Mouse (Mus musculus): ENCODE data around the gene 1190002N15Rik. TPM values are rescaled to one million over a fixed set of nuclear protein-coding genes. Genes with fewer than 3 reads are reported as not detected.

1190002N15Rik gene
- polyA plus RNA-seq, 1 experiment from 2014 or later, result 4.1 TPM

GRCm38 (mm10) chr9:94483291-94483879 is 54.5 kb downstream of the 1190002N15Rik start:
- H3K4me1 ChIP-seq (replicated peaks; ENCODE audit: control insufficient read depth, insufficient read depth, low read length), result peaks cover 3% of the 10 kb centered on the region; the same call in 1 of the 2 replicates
- H3K9ac ChIP-seq (replicated peaks; ENCODE audit: low read depth, low read length), result no peak overlapping the region
- H3K27me3 ChIP-seq (replicated peaks; ENCODE audit: control insufficient read depth, insufficient read depth, low read length), result no peaks in the 10 kb centered on the region
- H3K9me3 ChIP-seq (ENCODE audit: control insufficient read depth, low read length), result no peaks in the 10 kb centered on the region
- H3K4me2 ChIP-seq (ENCODE audit: low read length), result no peak overlapping the region
- 51% methylated on average over 6 of the region's 6 CpGs for WGBS
- no peak overlapping the region for H3K4me3 ChIP-seq (replicated peaks; ENCODE audit: low read length)
- ATAC-seq, result no peak
- H3K36me3 ChIP-seq (ENCODE audit: control insufficient read depth, insufficient read depth), result no peaks in the 10 kb centered on the region
- H3K27ac ChIP-seq (ENCODE audit: low read length), result no peak overlapping the region

- H3K9ac ChIP-seq (replicated peaks; ENCODE audit: low read depth, low read length), result no peak overlapping the region
- no peak overlapping the region for H3K27ac ChIP-seq (ENCODE audit: low read length)
- ATAC-seq, result peak; percentile 95
- no peaks in the 10 kb centered on the region for H3K36me3 ChIP-seq (ENCODE audit: control insufficient read depth, insufficient read depth)
- no peak overlapping the region for H3K4me2 ChIP-seq (ENCODE audit: low read length)
- no peaks in the 10 kb centered on the region for H3K9me3 ChIP-seq (ENCODE audit: control insufficient read depth, low read length)
- peaks cover 3% of the 10 kb centered on the region; the same call in 1 of the 2 replicates for H3K4me1 ChIP-seq (replicated peaks; ENCODE audit: control insufficient read depth, insufficient read depth, low read length)
- H3K27me3 ChIP-seq (replicated peaks; ENCODE audit: control insufficient read depth, insufficient read depth, low read length), result no peaks in the 10 kb centered on the region
- no peak overlapping the region for H3K4me3 ChIP-seq (replicated peaks; ENCODE audit: low read length)
- 30% methylated on average over 10 of the region's 10 CpGs for WGBS
Measured at GRCm38 (mm10) chr9:94482215-94482975, 55.5 kb downstream of the 1190002N15Rik start.

GRCm38 (mm10) chr9:94481057-94481456 is 56.8 kb downstream of the 1190002N15Rik start:
- Histone ChIP-seq H3K9me3 (ENCODE audit: control insufficient read depth, low read length) (no peaks in the 10 kb centered on the region), H3K27me3 (replicated peaks; ENCODE audit: control insufficient read depth, insufficient read depth, low read length) (no peaks in the 10 kb centered on the region), H3K27ac (ENCODE audit: low read length) (no peak overlapping the region), H3K9ac (replicated peaks; ENCODE audit: low read depth, low read length) (no peak overlapping the region), H3K4me1 (replicated peaks; ENCODE audit: control insufficient read depth, insufficient read depth, low read length) (peaks cover 3% of the 10 kb centered on the region; the same call in 1 of the 2 replicates), H3K4me2 (ENCODE audit: low read length) (no peak overlapping the region), H3K36me3 (ENCODE audit: control insufficient read depth, insufficient read depth) (no peaks in the 10 kb centered on the region), H3K4me3 (replicated peaks; ENCODE audit: low read length) (no peak overlapping the region)
- WGBS, result 81% methylated on average over 16 of the region's 16 CpGs
- ATAC-seq, result no peak

GRCm38 (mm10) chr9:94479382-94479781 is 58.5 kb downstream of the 1190002N15Rik start:
- no peak overlapping the region for H3K4me2 ChIP-seq (ENCODE audit: low read length)
- no peaks in the 10 kb centered on the region for H3K27me3 ChIP-seq (replicated peaks; ENCODE audit: control insufficient read depth, insufficient read depth, low read length)
- no peak overlapping the region for H3K4me3 ChIP-seq (replicated peaks; ENCODE audit: low read length)
- H3K9me3 ChIP-seq (ENCODE audit: control insufficient read depth, low read length), result no peaks in the 10 kb centered on the region
- H3K4me1 ChIP-seq (replicated peaks; ENCODE audit: control insufficient read depth, insufficient read depth, low read length), result peaks cover 3% of the 10 kb centered on the region; the same call in 1 of the 2 replicates
- H3K27ac ChIP-seq (ENCODE audit: low read length), result no peak overlapping the region
- no peak for ATAC-seq
- WGBS, result 88% methylated on average over 6 of the region's 6 CpGs
- no peak overlapping the region for H3K9ac ChIP-seq (replicated peaks; ENCODE audit: low read depth, low read length)
- no peaks in the 10 kb centered on the region for H3K36me3 ChIP-seq (ENCODE audit: control insufficient read depth, insufficient read depth)

GRCm38 (mm10) chr9:94478954-94479353 is 58.9 kb downstream of the 1190002N15Rik start:
- no peaks in the 10 kb centered on the region for H3K27me3 ChIP-seq (replicated peaks; ENCODE audit: control insufficient read depth, insufficient read depth, low read length)
- H3K36me3 ChIP-seq (ENCODE audit: control insufficient read depth, insufficient read depth), result no peaks in the 10 kb centered on the region
- H3K4me2 ChIP-seq (ENCODE audit: low read length), result no peak overlapping the region
- H3K9me3 ChIP-seq (ENCODE audit: control insufficient read depth, low read length), result no peaks in the 10 kb centered on the region
- H3K9ac ChIP-seq (replicated peaks; ENCODE audit: low read depth, low read length), result no peak overlapping the region
- no peak for ATAC-seq
- peaks cover 3% of the 10 kb centered on the region; the same call in 1 of the 2 replicates for H3K4me1 ChIP-seq (replicated peaks; ENCODE audit: control insufficient read depth, insufficient read depth, low read length)
- WGBS, result 88% methylated on average over 6 of the region's 6 CpGs
- no peak overlapping the region for H3K4me3 ChIP-seq (replicated peaks; ENCODE audit: low read length)
- H3K27ac ChIP-seq (ENCODE audit: low read length), result no peak overlapping the region

- WGBS, result 100% methylated on average over 1 of the region's 1 CpGs
Measured at GRCm38 (mm10) chr9:94475973-94476372, 61.9 kb downstream of the 1190002N15Rik start.

GRCm38 (mm10) chr9:94473898-94474297 is 64.0 kb downstream of the 1190002N15Rik start:
- 91% methylated on average over 7 of the region's 7 CpGs for WGBS
- H3K27me3 ChIP-seq (replicated peaks; ENCODE audit: control insufficient read depth, insufficient read depth, low read length), result no peaks in the 10 kb centered on the region

More at GRCm38 (mm10) chr9:94475973-94476372, 61.9 kb downstream of the 1190002N15Rik start:
- Histone ChIP-seq H3K4me2 (ENCODE audit: low read length) (no peak overlapping the region), H3K36me3 (ENCODE audit: control insufficient read depth, insufficient read depth) (no peaks in the 10 kb centered on the region), H3K27me3 (replicated peaks; ENCODE audit: control insufficient read depth, insufficient read depth, low read length) (no peaks in the 10 kb centered on the region), H3K27ac (ENCODE audit: low read length) (no peak overlapping the region), H3K4me1 (replicated peaks; ENCODE audit: control insufficient read depth, insufficient read depth, low read length) (no peaks in the 10 kb centered on the region), H3K9ac (replicated peaks; ENCODE audit: low read depth, low read length) (no peak overlapping the region), H3K9me3 (ENCODE audit: control insufficient read depth, low read length) (no peaks in the 10 kb centered on the region), H3K4me3 (replicated peaks; ENCODE audit: low read length) (no peak overlapping the region)
- ATAC-seq, result no peak

GRCm38 (mm10) chr9:94472963-94473582 is 64.8 kb downstream of the 1190002N15Rik start:
- Histone ChIP-seq H3K36me3 (ENCODE audit: control insufficient read depth, insufficient read depth) (no peaks in the 10 kb centered on the region), H3K9me3 (ENCODE audit: control insufficient read depth, low read length) (no peaks in the 10 kb centered on the region), H3K27ac (ENCODE audit: low read length) (no peak overlapping the region), H3K27me3 (replicated peaks; ENCODE audit: control insufficient read depth, insufficient read depth, low read length) (no peaks in the 10 kb centered on the region), H3K4me2 (ENCODE audit: low read length) (no peak overlapping the region), H3K4me1 (replicated peaks; ENCODE audit: control insufficient read depth, insufficient read depth, low read length) (no peaks in the 10 kb centered on the region), H3K4me3 (replicated peaks; ENCODE audit: low read length) (no peak overlapping the region), H3K9ac (replicated peaks; ENCODE audit: low read depth, low read length) (no peak overlapping the region)
- ATAC-seq, result no peak
- WGBS, result 82% methylated on average over 10 of the region's 10 CpGs

More at GRCm38 (mm10) chr9:94473898-94474297, 64.0 kb downstream of the 1190002N15Rik start:
- Histone ChIP-seq H3K36me3 (ENCODE audit: control insufficient read depth, insufficient read depth) (no peaks in the 10 kb centered on the region), H3K4me3 (replicated peaks; ENCODE audit: low read length) (no peak overlapping the region), H3K27ac (ENCODE audit: low read length) (no peak overlapping the region), H3K4me1 (replicated peaks; ENCODE audit: control insufficient read depth, insufficient read depth, low read length) (no peaks in the 10 kb centered on the region), H3K9me3 (ENCODE audit: control insufficient read depth, low read length) (no peaks in the 10 kb centered on the region), H3K4me2 (ENCODE audit: low read length) (no peak overlapping the region), H3K9ac (replicated peaks; ENCODE audit: low read depth, low read length) (no peak overlapping the region)
- no peak for ATAC-seq

GRCm38 (mm10) chr9:94471485-94471884 is 66.4 kb downstream of the 1190002N15Rik start:
- no peak for ATAC-seq
- WGBS, result 82% methylated on average over 2 of the region's 2 CpGs
- H3K9me3 ChIP-seq (ENCODE audit: control insufficient read depth, low read length), result no peaks in the 10 kb centered on the region
- H3K27me3 ChIP-seq (replicated peaks; ENCODE audit: control insufficient read depth, insufficient read depth, low read length), result no peaks in the 10 kb centered on the region
- H3K4me3 ChIP-seq (replicated peaks; ENCODE audit: low read length), result no peak overlapping the region
- no peaks in the 10 kb centered on the region for H3K4me1 ChIP-seq (replicated peaks; ENCODE audit: control insufficient read depth, insufficient read depth, low read length)
- no peak overlapping the region for H3K9ac ChIP-seq (replicated peaks; ENCODE audit: low read depth, low read length)
- no peak overlapping the region for H3K4me2 ChIP-seq (ENCODE audit: low read length)
- H3K27ac ChIP-seq (ENCODE audit: low read length), result no peak overlapping the region
- no peaks in the 10 kb centered on the region for H3K36me3 ChIP-seq (ENCODE audit: control insufficient read depth, insufficient read depth)

Data from forebrain, embryonic 16.5 days (tissue).